Mouse (Mus musculus): ENCODE results near the gene Vangl1. TPM values are rescaled to one million over a fixed set of nuclear protein-coding genes. Genes with fewer than 3 reads are reported as not detected.

Gene Vangl1
- total and polyA plus RNA-seq, 2 experiments from 2014 or later = 5.7 to 6.5 TPM

GRCm38 (mm10) chr3:102184721-102185120 is 19.8 kb downstream of the Vangl1 start:
- Histone ChIP-seq H3K4me2 (ENCODE audit: low read depth) (no peak overlapping the region), H3K9ac (no peak overlapping the region), H3K27me3 (ENCODE audit: insufficient read depth, low read length) (no peaks in the 10 kb centered on the region), H3K4me3 (ENCODE audit: low read depth, low read length) (no peak overlapping the region), H3K4me1 (ENCODE audit: insufficient read depth) (no peaks in the 10 kb centered on the region), H3K9me3 (ENCODE audit: low read length) (no peaks in the 10 kb centered on the region), H3K27ac (ENCODE audit: low read depth, low read length) (no peak overlapping the region), H3K36me3 (ENCODE audit: insufficient read depth) (no peaks in the 10 kb centered on the region)
- DNase-seq = no peak
- no peak for TF ChIP-seq CTCF (IDR thresholded peaks at IDR 0.05; ENCODE audit: low read depth)
- ATAC-seq = no peak
- 80% methylated on average over 5 of the region's 5 CpGs for WGBS

- H3K27me3 ChIP-seq (ENCODE audit: insufficient read depth, low read length) = no peaks in the 10 kb centered on the region
- H3K9me3 ChIP-seq (ENCODE audit: low read length) = no peaks in the 10 kb centered on the region
- WGBS = 86% methylated on average over 2 of the region's 2 CpGs
- no peak overlapping the region for H3K9ac ChIP-seq
- no peak overlapping the region for H3K4me2 ChIP-seq (ENCODE audit: low read depth)
- no peaks in the 10 kb centered on the region for H3K36me3 ChIP-seq (ENCODE audit: insufficient read depth)
- H3K27ac ChIP-seq (ENCODE audit: low read depth, low read length) = no peak overlapping the region
- DNase-seq (no peak), ATAC-seq (no peak)
- no peak for TF ChIP-seq CTCF (IDR thresholded peaks at IDR 0.05; ENCODE audit: low read depth)
- no peak overlapping the region for H3K4me3 ChIP-seq (ENCODE audit: low read depth, low read length)
- H3K4me1 ChIP-seq (ENCODE audit: insufficient read depth) = no peaks in the 10 kb centered on the region
Observed at GRCm38 (mm10) chr3:102182601-102183000, 21.9 kb downstream of the Vangl1 start.

GRCm38 (mm10) chr3:102181191-102181590 is 23.3 kb downstream of the Vangl1 start:
- DNase-seq = no peak
- Histone ChIP-seq H3K4me2 (ENCODE audit: low read depth) (no peak overlapping the region), H3K9ac (no peak overlapping the region), H3K36me3 (ENCODE audit: insufficient read depth) (no peaks in the 10 kb centered on the region), H3K9me3 (ENCODE audit: low read length) (no peaks in the 10 kb centered on the region), H3K4me3 (ENCODE audit: low read depth, low read length) (no peak overlapping the region), H3K4me1 (ENCODE audit: insufficient read depth) (no peaks in the 10 kb centered on the region), H3K27me3 (ENCODE audit: insufficient read depth, low read length) (no peaks in the 10 kb centered on the region), H3K27ac (ENCODE audit: low read depth, low read length) (no peak overlapping the region)
- ATAC-seq = no peak
- TF ChIP-seq CTCF (IDR thresholded peaks at IDR 0.05; ENCODE audit: low read depth) = no peak
- WGBS = 89% methylated on average over 4 of the region's 4 CpGs

- H3K9me3 ChIP-seq (ENCODE audit: low read length) = no peaks in the 10 kb centered on the region
- WGBS = 50% methylated on average over 7 of the region's 7 CpGs
- H3K27ac ChIP-seq (ENCODE audit: low read depth, low read length) = no peak overlapping the region
- H3K4me2 ChIP-seq (ENCODE audit: low read depth) = no peak overlapping the region
- DNase-seq = no peak
- H3K27me3 ChIP-seq (ENCODE audit: insufficient read depth, low read length) = no peaks in the 10 kb centered on the region
- no peak for ATAC-seq
- no peaks in the 10 kb centered on the region for H3K36me3 ChIP-seq (ENCODE audit: insufficient read depth)
- TF ChIP-seq CTCF (IDR thresholded peaks at IDR 0.05; ENCODE audit: low read depth) = no peak
- H3K4me3 ChIP-seq (ENCODE audit: low read depth, low read length) = no peak overlapping the region
- no peak overlapping the region for H3K9ac ChIP-seq
- H3K4me1 ChIP-seq (ENCODE audit: insufficient read depth) = no peaks in the 10 kb centered on the region
Observed at GRCm38 (mm10) chr3:102180746-102181145, 23.7 kb downstream of the Vangl1 start.

GRCm38 (mm10) chr3:102179869-102180268 is 24.6 kb downstream of the Vangl1 start:
- 21% methylated on average over 4 of the region's 4 CpGs for WGBS
- DNase-seq = no peak

GRCm38 (mm10) chr3:102177837-102178615 is 26.5 kb downstream of the Vangl1 start:
- DNase-seq = no peak
- H3K4me1 ChIP-seq (ENCODE audit: insufficient read depth) = no peaks in the 10 kb centered on the region
- H3K4me3 ChIP-seq (ENCODE audit: low read depth, low read length) = no peak overlapping the region
- no peak overlapping the region for H3K27ac ChIP-seq (ENCODE audit: low read depth, low read length)
- H3K9ac ChIP-seq = no peak overlapping the region
- H3K36me3 ChIP-seq (ENCODE audit: insufficient read depth) = no peaks in the 10 kb centered on the region
- no peak overlapping the region for H3K4me2 ChIP-seq (ENCODE audit: low read depth)
- no peaks in the 10 kb centered on the region for H3K9me3 ChIP-seq (ENCODE audit: low read length)
- 95% methylated on average over 12 of the region's 12 CpGs for WGBS
- TF ChIP-seq CTCF (IDR thresholded peaks at IDR 0.05; ENCODE audit: low read depth) = no peak
- no peak for ATAC-seq
- no peaks in the 10 kb centered on the region for H3K27me3 ChIP-seq (ENCODE audit: insufficient read depth, low read length)

More at GRCm38 (mm10) chr3:102179869-102180268, 24.6 kb downstream of the Vangl1 start:
- peak; percentile 48 for ATAC-seq
- Histone ChIP-seq H3K27ac (ENCODE audit: low read depth, low read length) (no peak overlapping the region), H3K27me3 (ENCODE audit: insufficient read depth, low read length) (no peaks in the 10 kb centered on the region), H3K4me3 (ENCODE audit: low read depth, low read length) (no peak overlapping the region), H3K9me3 (ENCODE audit: low read length) (no peaks in the 10 kb centered on the region), H3K36me3 (ENCODE audit: insufficient read depth) (no peaks in the 10 kb centered on the region), H3K9ac (no peak overlapping the region), H3K4me1 (ENCODE audit: insufficient read depth) (no peaks in the 10 kb centered on the region), H3K4me2 (ENCODE audit: low read depth) (no peak overlapping the region)
- TF ChIP-seq CTCF (IDR thresholded peaks at IDR 0.05; ENCODE audit: low read depth) = no peak

- H3K9me3 ChIP-seq (ENCODE audit: low read length) = no peaks in the 10 kb centered on the region
- no peaks in the 10 kb centered on the region for H3K27me3 ChIP-seq (ENCODE audit: insufficient read depth, low read length)
- H3K4me1 ChIP-seq (ENCODE audit: insufficient read depth) = no peaks in the 10 kb centered on the region
- no peak overlapping the region for H3K27ac ChIP-seq (ENCODE audit: low read depth, low read length)
- H3K4me3 ChIP-seq (ENCODE audit: low read depth, low read length) = no peak overlapping the region
- ATAC-seq (no peak), DNase-seq (no peak)
- H3K9ac ChIP-seq = no peak overlapping the region
- no peak for TF ChIP-seq CTCF (IDR thresholded peaks at IDR 0.05; ENCODE audit: low read depth)
- no peaks in the 10 kb centered on the region for H3K36me3 ChIP-seq (ENCODE audit: insufficient read depth)
- H3K4me2 ChIP-seq (ENCODE audit: low read depth) = no peak overlapping the region
- WGBS = 85% methylated on average over 5 of the region's 5 CpGs
Observed at GRCm38 (mm10) chr3:102176116-102176515, 28.4 kb downstream of the Vangl1 start.
